ENCODE assay signal across 19 mouse cellular contexts in genomic region chrX:85804706-85805376, GRCm38 (mm10). TPM values are rescaled to one million over a fixed set of nuclear protein-coding genes. Genes with fewer than 3 reads are reported as not detected.
DNase-seq lines count a peak whose midpoint lies in the region; ATAC-seq and TF ChIP-seq lines count a peak whose summit lies in the region.
"Had no signal": no experiment of that assay in that cellular context is flagged by ENCODE, and none has a peak within 500 bp of the region (broad histone marks: within the 10 kb centered on the region; RNA-seq: fewer than 3 reads in every experiment).

No protein-coding gene starts in this region.

- H3K36me3 ChIP-seq in intestine, embryonic 16.5 days (ENCODE audit: control insufficient read depth, insufficient read depth, low read length), result no peaks in the 10 kb centered on the region
- H3K36me3 ChIP-seq in intestine, embryonic 15.5 days, result no peaks in the 10 kb centered on the region
- no peaks in the 10 kb centered on the region for H3K36me3 ChIP-seq in lung, postnatal 0 days (ENCODE audit: insufficient read depth, low read length)
- no peaks in the 10 kb centered on the region for H3K36me3 ChIP-seq in neural tube, embryonic 15.5 days
- H3K36me3 ChIP-seq: limb, embryonic 13.5 days; liver, embryonic 15.5 days had no signal

- peak; percentile 33; the same call in 1 of the 2 replicates for ATAC-seq in intestine, embryonic 16.5 days
- ATAC-seq in intestine, embryonic 15.5 days, result no peak
- ATAC-seq in lung, postnatal 0 days, result peak; percentile 40; the same call in 1 of the 2 replicates
- ATAC-seq in megakaryocyte progenitor cell, adult 5-6 weeks (replicated peaks; ENCODE audit: poor library complexity), result peak; percentile 73; the same call in 1 of the 2 replicates
- no peak for ATAC-seq in neural tube, embryonic 15.5 days (ENCODE audit: low FRiP score)
- ATAC-seq: forebrain, embryonic 13.5 days; Patski had no signal

- H3K27ac ChIP-seq in intestine, embryonic 16.5 days (ENCODE audit: low read length), result no peak overlapping the region
- H3K27ac ChIP-seq in intestine, embryonic 15.5 days, result no peak overlapping the region
- H3K27ac ChIP-seq in brown adipose tissue, adult 24 weeks (replicated peaks; ENCODE audit: low read depth, low read length), result peak overlapping the region; percentile 81
- no peak overlapping the region for H3K27ac ChIP-seq in lung, postnatal 0 days (ENCODE audit: low read length)
- no peak overlapping the region for H3K27ac ChIP-seq in cerebellum, adult 2 months (ENCODE audit: insufficient read depth, low read length)
- H3K27ac ChIP-seq in neural tube, embryonic 15.5 days (replicated peaks), result no peak overlapping the region
- H3K27ac ChIP-seq: forebrain, embryonic 13.5 days; gastrocnemius, adult 2 months; limb, embryonic 13.5 days; liver, embryonic 15.5 days; macrophage had no signal

- DNase-seq in lung, postnatal 0 days (ENCODE audit: low spot score), result peak; percentile 52
- DNase-seq in cerebellum, adult 2 months, result no peak
- DNase-seq: cerebellum, adult 11-12 months; cerebellum, postnatal 14 days; gastrocnemius, adult 2 months; kidney, adult 18-20 months; kidney, postnatal 4 days had no signal

- 55% methylated on average over 4 of the region's 4 CpGs for WGBS in intestine, embryonic 16.5 days
- WGBS in intestine, embryonic 15.5 days, result 52% methylated on average over 4 of the region's 4 CpGs
- 37% methylated on average over 4 of the region's 4 CpGs for WGBS in lung, postnatal 0 days
- WGBS in cerebellum, adult 2 months, result 70% methylated on average over 4 of the region's 4 CpGs
- 77% methylated on average over 4 of the region's 4 CpGs for WGBS in neural tube, embryonic 15.5 days

- TF ChIP-seq POLR2A in cerebellum, adult 2 months (IDR thresholded peaks at IDR 0.05; ENCODE audit: borderline replicate concordance, insufficient read depth, low read length), result no peak

- no peak overlapping the region for H3K9ac ChIP-seq in intestine, embryonic 16.5 days (ENCODE audit: low read depth, low read length)
- H3K9ac ChIP-seq in intestine, embryonic 15.5 days, result no peak overlapping the region
- H3K9ac ChIP-seq in lung, postnatal 0 days (replicated peaks; ENCODE audit: low read depth), result no peak overlapping the region
- no peak overlapping the region for H3K9ac ChIP-seq in neural tube, embryonic 15.5 days (replicated peaks)
- H3K9ac ChIP-seq: forebrain, embryonic 13.5 days; limb, embryonic 13.5 days; liver, embryonic 15.5 days had no signal

- no peak for TF ChIP-seq EP300 in lung, postnatal 0 days (IDR thresholded peaks at IDR 0.05)

- no peak for TF ChIP-seq CTCF in lung, postnatal 0 days (IDR thresholded peaks at IDR 0.05)
- TF ChIP-seq CTCF in cerebellum, adult 2 months (IDR thresholded peaks at IDR 0.05; ENCODE audit: borderline replicate concordance, insufficient read depth, low read depth, low read length), result no peak

- H3K4me3 ChIP-seq in intestine, embryonic 16.5 days (ENCODE audit: low read length), result no peak overlapping the region
- no peak overlapping the region for H3K4me3 ChIP-seq in intestine, embryonic 15.5 days (replicated peaks)
- H3K4me3 ChIP-seq in brown adipose tissue, adult 24 weeks (ENCODE audit: insufficient read depth, low read depth, low read length), result no peak overlapping the region
- no peak overlapping the region for H3K4me3 ChIP-seq in lung, postnatal 0 days (ENCODE audit: low read depth, low read length)
- H3K4me3 ChIP-seq in cerebellum, adult 2 months (replicated peaks; ENCODE audit: insufficient read depth, low read depth, low read length), result no peak overlapping the region
- H3K4me3 ChIP-seq in neural tube, embryonic 15.5 days (replicated peaks), result no peak overlapping the region
- H3K4me3 ChIP-seq: forebrain, embryonic 13.5 days; gastrocnemius, adult 2 months; limb, embryonic 13.5 days; liver, embryonic 15.5 days had no signal

- no peaks in the 10 kb centered on the region for H3K4me1 ChIP-seq in intestine, embryonic 16.5 days (ENCODE audit: control insufficient read depth, insufficient read depth, low read length)
- no peaks in the 10 kb centered on the region for H3K4me1 ChIP-seq in intestine, embryonic 15.5 days (replicated peaks)
- H3K4me1 ChIP-seq in brown adipose tissue, adult 24 weeks (ENCODE audit: control insufficient read depth, insufficient read depth, insufficient read length, low read length), result no peaks in the 10 kb centered on the region
- H3K4me1 ChIP-seq in lung, postnatal 0 days (ENCODE audit: insufficient read depth, low read depth, low read length), result no peaks in the 10 kb centered on the region
- H3K4me1 ChIP-seq in cerebellum, adult 2 months (ENCODE audit: control insufficient read depth, insufficient read depth, low read length), result no peaks in the 10 kb centered on the region
- H3K4me1 ChIP-seq in neural tube, embryonic 15.5 days, result no peaks in the 10 kb centered on the region
- H3K4me1 ChIP-seq: forebrain, embryonic 13.5 days; limb, embryonic 13.5 days; liver, embryonic 15.5 days had no signal

- H3K4me2 ChIP-seq in intestine, embryonic 16.5 days (ENCODE audit: low read depth, low read length), result no peak overlapping the region
- no peak overlapping the region for H3K4me2 ChIP-seq in intestine, embryonic 15.5 days (replicated peaks)
- H3K4me2 ChIP-seq in lung, postnatal 0 days (replicated peaks; ENCODE audit: low read depth, low read length), result no peak overlapping the region
- H3K4me2 ChIP-seq in neural tube, embryonic 15.5 days, result no peak overlapping the region
- H3K4me2 ChIP-seq: forebrain, embryonic 13.5 days; heart, embryonic 11.5 days; limb, embryonic 13.5 days; liver, embryonic 15.5 days; midbrain, embryonic 11.5 days had no signal

- H3K9me3 ChIP-seq in intestine, embryonic 16.5 days (ENCODE audit: control insufficient read depth, low read length), result no peaks in the 10 kb centered on the region
- H3K9me3 ChIP-seq in intestine, embryonic 15.5 days, result no peaks in the 10 kb centered on the region
- no peaks in the 10 kb centered on the region for H3K9me3 ChIP-seq in lung, postnatal 0 days (ENCODE audit: low read length)
- H3K9me3 ChIP-seq in neural tube, embryonic 15.5 days (replicated peaks), result no peaks in the 10 kb centered on the region
- H3K9me3 ChIP-seq: forebrain, embryonic 13.5 days; limb, embryonic 13.5 days; liver, embryonic 15.5 days had no signal

- H3K27me3 ChIP-seq in intestine, embryonic 16.5 days (replicated peaks; ENCODE audit: control insufficient read depth, insufficient read depth, low read length), result no peaks in the 10 kb centered on the region
- H3K27me3 ChIP-seq in intestine, embryonic 15.5 days (replicated peaks), result no peaks in the 10 kb centered on the region
- H3K27me3 ChIP-seq in lung, postnatal 0 days (replicated peaks; ENCODE audit: insufficient read depth, low read length), result no peaks in the 10 kb centered on the region
- no peaks in the 10 kb centered on the region for H3K27me3 ChIP-seq in cerebellum, adult 2 months (ENCODE audit: control insufficient read depth, insufficient read depth, low read length)
- H3K27me3 ChIP-seq in neural tube, embryonic 15.5 days (replicated peaks), result no peaks in the 10 kb centered on the region
- H3K27me3 ChIP-seq: forebrain, embryonic 13.5 days; limb, embryonic 13.5 days; liver, embryonic 15.5 days had no signal

RNA-seq across cellular contexts. Expression of gene Gk, which starts 28.2 kb away (rescaled TPM):
- 39.3 and 55.9 TPM in 2 replicates for polyA plus RNA-seq in intestine, embryonic 16.5 days (2015; fragmentation: Nextera tagmentation; extraction: Ambion mirVana)
- 24.5 and 25.4 TPM in 2 replicates for polyA plus RNA-seq in intestine, embryonic 15.5 days (2015; fragmentation: Nextera tagmentation; extraction: Ambion mirVana)
- 44.7 and 50.1 TPM in 2 replicates for polyA plus RNA-seq in brown adipose tissue, adult 24 weeks (2012; ENCODE audit: insufficient read depth, insufficient read length, missing spikeins)
- 8.7 and 11.5 TPM in 2 replicates for polyA plus RNA-seq in lung, postnatal 0 days (2015; fragmentation: Nextera tagmentation; extraction: Ambion mirVana)
- total RNA-seq in megakaryocyte progenitor cell, adult 5-6 weeks (2015), result 15.1 and 16.7 TPM in 2 replicates
- total RNA-seq in megakaryocyte progenitor cell, adult 5-6 weeks (2017), result 16.2 and 17.2 TPM in 2 replicates
- polyA plus RNA-seq in cerebellum, adult 2 months (2012; rRNA removed), result 15.0 and 15.6 TPM in 2 replicates
- polyA plus RNA-seq in neural tube, embryonic 15.5 days (2015; fragmentation: Nextera tagmentation; extraction: Ambion mirVana), result 10.6 and 14.8 TPM in 2 replicates

Comparison
In these comparisons a context has a peak if more than half of its experiments do, and no peak if none do; other contexts are left out.
1. ATAC-seq: peak in intestine, embryonic 16.5 days (single experiment), lung, postnatal 0 days (single experiment) and megakaryocyte progenitor cell, adult 5-6 weeks (single experiment); none in intestine, embryonic 15.5 days (single experiment) and neural tube, embryonic 15.5 days (single experiment).